Mouse (Mus musculus) midbrain, embryonic 11.5 days (tissue): ENCODE measurements around the gene Arsg. TPM values are rescaled to one million over a fixed set of nuclear protein-coding genes. Genes with fewer than 3 reads are reported as not detected.

Experiments used
- ATAC-seq: fragments of 200-750 bp; cut with Nextera tagmentation; 2 replicates; pipeline ENCODE4 v1.8.0; 2017; ENCODE audit warnings: moderate TSS enrichment, moderate library complexity; ENCODE audit not compliant: low FRiP score
- DNase-seq: peaks from one replicate; pipeline ENCODE4 v3.0.0; 2015; ENCODE audit warnings: low spot score; ENCODE audit errors: missing footprints
- H3K27ac ChIP-seq: fragments of 300-500 bp; sonication (generic); 2 replicates; pipeline ENCODE4 v1.5.1; 2014; ENCODE audit warnings: low read depth, low read length
- H3K27me3 ChIP-seq: fragments of 300-500 bp; sonication (generic); 2 replicates; pipeline ENCODE4 v1.6.1; 2014; ENCODE audit warnings: mild to moderate bottlenecking, low read length, moderate library complexity, mixed read lengths; ENCODE audit not compliant: control insufficient read depth, insufficient read depth
- H3K36me3 ChIP-seq: fragments of 300-500 bp; sonication (generic); 2 replicates; pipeline ENCODE4 v1.6.1; 2014; ENCODE audit warnings: mild to moderate bottlenecking, low read length, moderate library complexity, mixed read lengths; ENCODE audit not compliant: control insufficient read depth, insufficient read depth
- H3K4me1 ChIP-seq: fragments of 300-500 bp; sonication (generic); 2 replicates; pipeline ENCODE4 v1.6.1; 2014; ENCODE audit warnings: low read length; ENCODE audit not compliant: control insufficient read depth, insufficient read depth
- H3K4me2 ChIP-seq: fragments of 300-500 bp; sonication (generic); 2 replicates; pipeline ENCODE4 v1.6.1; 2014; ENCODE audit warnings: mild to moderate bottlenecking, moderate library complexity
- H3K4me3 ChIP-seq: fragments of 300-500 bp; sonication (generic); 2 replicates; pipeline ENCODE4 v1.5.1; 2014; ENCODE audit warnings: low read depth, low read length
- H3K9ac ChIP-seq: fragments of 300-500 bp; sonication (generic); 2 replicates; pipeline ENCODE4 v1.6.1; 2014; ENCODE audit warnings: low read length
- H3K9me3 ChIP-seq: fragments of 300-500 bp; sonication (generic); 2 replicates; pipeline ENCODE4 v1.6.1; 2016; ENCODE audit warnings: low read length; ENCODE audit not compliant: control insufficient read depth
- WGBS: fragments of 180-500 bp; shearing (Covaris S2); extraction: QIAGEN DNeasy Blood & Tissue Kit; methylation state at CpG from one replicate; pipeline ENCODE4 v1.1.7; 2014; 5-methylcytosine and 5-hydroxymethylcytosine counted together
- polyA plus RNA-seq: library from polyadenylated mRNA; unstranded; fragments of >200 nt; fragmentation: Nextera tagmentation; extraction: Ambion mirVana; gene quantifications from 2 replicates; pipeline ENCODE4 v1.2.1, GENCODE M21; 2014

The Arsg gene
- polyA plus RNA-seq, 1 experiment from 2014 or later, result 2.9 TPM

DNA sequence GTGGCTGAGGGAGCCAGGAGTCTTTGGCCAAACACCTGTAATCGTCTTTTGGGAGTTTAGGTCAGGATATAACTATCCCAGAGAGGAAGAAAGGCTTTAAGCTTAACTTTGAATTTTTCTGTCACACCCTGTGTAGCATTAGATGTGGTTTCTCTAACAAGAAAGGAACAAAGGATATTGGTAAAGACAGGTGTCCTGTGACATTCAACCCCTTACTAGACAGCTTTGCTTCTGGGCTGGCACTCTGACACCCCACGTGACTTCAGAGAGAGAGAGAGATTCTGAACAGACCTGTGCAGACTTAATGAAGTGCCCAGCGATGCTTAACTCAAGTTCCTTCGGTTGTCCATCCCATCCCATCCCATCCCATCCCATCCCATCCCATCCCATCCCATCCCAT, 118.3 kb downstream of the Arsg start:
- no peaks in the 10 kb centered on the region for H3K4me1 ChIP-seq
- ATAC-seq, result no peak
- H3K4me3 ChIP-seq, result no peak overlapping the region
- no peaks in the 10 kb centered on the region for H3K27me3 ChIP-seq
- H3K9me3 ChIP-seq, result no peaks in the 10 kb centered on the region
- H3K36me3 ChIP-seq, result no peaks in the 10 kb centered on the region
- H3K9ac ChIP-seq, result no peak overlapping the region
- DNase-seq, result no peak
- WGBS, result 81% methylated on average over 4 of the region's 4 CpGs
- H3K27ac ChIP-seq, result no peak overlapping the region
- H3K4me2 ChIP-seq, result no peak overlapping the region

DNA sequence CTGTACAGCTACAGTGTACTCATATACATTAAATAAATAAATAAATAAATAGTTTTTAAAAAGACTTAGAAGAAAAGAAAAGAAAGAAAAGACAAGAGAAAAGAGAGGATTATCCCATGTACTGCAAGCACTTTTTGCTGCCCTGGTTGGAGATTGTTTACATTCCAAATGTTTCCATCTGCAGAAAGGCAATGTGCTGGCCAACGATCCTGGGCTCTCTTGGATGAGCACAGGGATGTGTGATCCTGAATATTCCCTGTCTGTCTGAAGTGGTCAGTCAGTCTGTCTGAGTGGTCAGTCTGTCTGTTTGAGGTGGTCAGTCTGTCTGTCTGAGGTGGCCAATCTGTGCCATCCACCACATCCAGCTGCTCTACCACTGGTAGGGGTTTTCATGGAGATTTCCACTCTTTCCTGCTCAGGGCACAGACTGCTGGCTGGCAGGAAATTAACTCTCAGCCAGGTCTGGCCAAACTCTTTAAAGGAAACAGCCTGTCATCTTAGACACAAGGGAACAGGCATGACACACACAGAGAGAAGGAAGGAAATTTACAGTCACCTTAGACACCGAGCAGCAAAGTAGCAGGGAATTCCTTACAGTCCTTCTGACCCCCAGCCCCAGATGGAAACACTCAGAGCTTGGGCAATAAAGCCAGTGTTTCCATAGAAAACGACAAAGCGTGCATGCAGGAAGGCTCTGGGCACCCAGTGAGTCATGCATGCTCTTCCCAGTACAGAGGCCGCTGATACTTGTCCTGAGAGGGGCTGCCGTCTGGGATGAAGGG, 120.2 kb downstream of the Arsg start:
- Histone ChIP-seq H3K4me3 (no peak overlapping the region), H3K4me2 (no peak overlapping the region), H3K9me3 (no peaks in the 10 kb centered on the region), H3K27ac (no peak overlapping the region), H3K9ac (no peak overlapping the region), H3K27me3 (no peaks in the 10 kb centered on the region), H3K4me1 (no peaks in the 10 kb centered on the region), H3K36me3 (no peaks in the 10 kb centered on the region)
- 80% methylated on average over 6 of the region's 6 CpGs for WGBS
- DNase-seq (no peak), ATAC-seq (no peak)

DNA sequence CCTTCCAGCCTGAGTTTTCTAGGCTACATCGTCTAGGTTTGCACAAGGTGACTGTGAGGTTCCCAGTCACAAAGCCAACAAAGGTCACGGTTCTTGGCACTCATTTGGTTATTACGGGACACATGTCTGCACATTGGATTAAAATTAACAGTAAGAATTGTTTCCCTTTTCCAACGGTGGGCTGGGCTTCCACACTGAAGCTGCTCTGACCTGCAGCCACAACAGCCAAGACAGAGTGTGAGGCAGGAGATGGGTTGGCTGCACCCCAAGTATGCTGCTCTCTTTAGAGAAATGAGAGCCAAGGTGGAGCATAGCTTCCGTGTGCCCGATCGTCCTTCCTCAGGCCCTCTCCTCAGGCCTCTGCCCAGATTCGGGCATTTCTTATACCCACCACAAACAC, 121.6 kb downstream of the Arsg start:
- Histone ChIP-seq H3K9me3 (no peaks in the 10 kb centered on the region), H3K4me1 (no peaks in the 10 kb centered on the region), H3K27me3 (no peaks in the 10 kb centered on the region), H3K36me3 (no peaks in the 10 kb centered on the region), H3K9ac (no peak overlapping the region), H3K4me2 (no peak overlapping the region), H3K27ac (no peak overlapping the region), H3K4me3 (no peak overlapping the region)
- DNase-seq (no peak), ATAC-seq (no peak)
- 93% methylated on average over 8 of the region's 8 CpGs for WGBS

GRCm38 (mm10) chr11:109598778-109599570, 125.8 kb downstream of the Arsg start:
- H3K9me3 ChIP-seq, result no peaks in the 10 kb centered on the region
- H3K36me3 ChIP-seq, result no peaks in the 10 kb centered on the region
- no peaks in the 10 kb centered on the region for H3K27me3 ChIP-seq
- ATAC-seq (no peak), DNase-seq (no peak)
- no peaks in the 10 kb centered on the region for H3K4me1 ChIP-seq
- H3K9ac ChIP-seq, result no peak overlapping the region
- WGBS, result 87% methylated on average over 12 of the region's 12 CpGs
- no peak overlapping the region for H3K27ac ChIP-seq
- H3K4me2 ChIP-seq, result no peak overlapping the region
- H3K4me3 ChIP-seq, result no peak overlapping the region

DNA sequence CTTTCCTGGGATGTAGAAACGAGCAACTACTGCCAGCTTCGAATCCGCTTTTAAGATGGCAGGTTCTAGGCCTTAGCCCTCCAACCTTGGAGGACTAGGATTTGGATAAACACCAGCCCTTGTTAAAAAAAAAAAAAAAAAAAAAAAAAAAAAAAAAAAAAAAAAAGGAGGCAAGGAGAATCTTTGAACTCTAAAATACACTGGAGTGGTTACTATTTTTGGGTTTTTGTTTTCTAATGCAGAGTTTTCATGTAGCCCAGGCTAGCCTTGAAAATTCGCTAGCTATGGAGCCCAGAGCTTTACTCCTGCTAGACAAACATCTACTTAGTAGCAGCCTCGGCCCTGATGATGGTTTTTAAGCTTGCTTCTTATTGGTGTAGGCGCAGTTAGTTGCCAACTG, 134.4 kb downstream of the Arsg start:
- 81% methylated on average over 6 of the region's 6 CpGs for WGBS
- Histone ChIP-seq H3K9ac (no peak overlapping the region), H3K4me1 (peaks cover 12% of the 10 kb centered on the region), H3K4me2 (no peak overlapping the region), H3K9me3 (no peaks in the 10 kb centered on the region), H3K36me3 (no peaks in the 10 kb centered on the region), H3K27me3 (no peaks in the 10 kb centered on the region), H3K4me3 (no peak overlapping the region), H3K27ac (no peak overlapping the region)
- ATAC-seq (no peak), DNase-seq (no peak)

- no peaks in the 10 kb centered on the region for H3K9me3 ChIP-seq
- H3K9ac ChIP-seq, result no peak overlapping the region
- no peak overlapping the region for H3K4me3 ChIP-seq
- ATAC-seq (no peak), DNase-seq (no peak)
- peaks cover 12% of the 10 kb centered on the region for H3K4me1 ChIP-seq
- no peaks in the 10 kb centered on the region for H3K36me3 ChIP-seq
- H3K27ac ChIP-seq, result no peak overlapping the region
- H3K27me3 ChIP-seq, result no peaks in the 10 kb centered on the region
- WGBS, result 71% methylated on average over 6 of the region's 6 CpGs
- H3K4me2 ChIP-seq, result no peak overlapping the region
Measured at GRCm38 (mm10) chr11:109608976-109609625, 135.9 kb downstream of the Arsg start.

DNA sequence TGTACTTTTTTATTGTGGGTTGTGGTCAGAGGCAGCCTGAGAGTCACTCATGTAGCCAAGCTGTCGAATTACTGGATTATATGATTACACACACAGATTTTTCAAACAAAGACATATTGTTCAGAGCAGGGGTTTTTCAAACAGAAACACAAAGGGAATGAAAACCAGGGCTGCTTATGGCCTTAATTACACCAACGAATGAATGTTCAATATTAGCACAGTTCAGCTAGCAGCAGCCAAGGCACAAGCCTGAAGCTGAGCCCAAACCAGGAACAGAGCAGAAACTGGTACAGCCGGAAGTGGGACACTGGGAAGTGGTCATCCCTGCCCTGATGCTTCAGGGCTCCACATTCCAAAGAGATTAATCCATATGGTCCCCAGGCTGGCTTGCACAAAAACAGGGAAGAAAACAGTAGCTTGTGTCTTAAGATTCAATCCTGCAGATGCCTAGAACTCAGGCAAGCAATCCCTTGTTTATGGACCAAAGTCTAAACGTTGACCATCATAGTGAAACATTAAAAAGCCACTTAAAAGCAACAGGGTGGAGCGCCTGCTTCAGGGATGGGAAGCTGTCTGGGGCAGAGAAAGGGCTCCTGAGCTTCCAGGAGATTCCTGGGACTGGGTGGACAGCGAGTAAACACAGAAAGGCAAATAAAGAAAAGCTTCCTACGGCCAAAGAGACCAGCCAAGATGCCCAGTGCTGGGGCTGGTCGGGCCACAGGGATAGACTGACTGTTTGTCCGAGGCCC, 137.0 kb downstream of the Arsg start:
- DNase-seq, result no peak
- 18% methylated on average over 9 of the region's 9 CpGs for WGBS
- H3K27ac ChIP-seq, result no peak overlapping the region

GRCm38 (mm10) chr11:109610795-109611302, 137.7 kb downstream of the Arsg start:
- Histone ChIP-seq H3K9me3 (no peaks in the 10 kb centered on the region), H3K27ac (no peak overlapping the region), H3K9ac (peak overlapping the region; percentile 64), H3K36me3 (no peaks in the 10 kb centered on the region), H3K27me3 (no peaks in the 10 kb centered on the region), H3K4me1 (peaks cover 12% of the 10 kb centered on the region), H3K4me3 (peak overlapping the region; percentile 65), H3K4me2 (peak overlapping the region; percentile 85)
- under 1% methylated on average over 23 of the region's 26 CpGs for WGBS
- no peak; the same call in 1 of the 2 replicates for ATAC-seq
- DNase-seq, result no peak

More for the DNA sequence above, 137.0 kb downstream of the Arsg start:
- peaks cover 12% of the 10 kb centered on the region for H3K4me1 ChIP-seq
- peak overlapping the region; percentile 85 for H3K4me2 ChIP-seq
- no peaks in the 10 kb centered on the region for H3K27me3 ChIP-seq
- no peaks in the 10 kb centered on the region for H3K36me3 ChIP-seq
- no peaks in the 10 kb centered on the region for H3K9me3 ChIP-seq
- peak overlapping the region; percentile 65 for H3K4me3 ChIP-seq
- ATAC-seq, result no peak
- H3K9ac ChIP-seq, result peak overlapping the region; percentile 64
